Mouse (Mus musculus): ENCODE measurements around the gene Tmem205. TPM values are rescaled to one million over a fixed set of nuclear protein-coding genes. Genes with fewer than 3 reads are reported as not detected.

Gene Tmem205
- 140 and 146 TPM in 2 replicates for polyA plus RNA-seq (2012; rRNA removed)

DNA sequence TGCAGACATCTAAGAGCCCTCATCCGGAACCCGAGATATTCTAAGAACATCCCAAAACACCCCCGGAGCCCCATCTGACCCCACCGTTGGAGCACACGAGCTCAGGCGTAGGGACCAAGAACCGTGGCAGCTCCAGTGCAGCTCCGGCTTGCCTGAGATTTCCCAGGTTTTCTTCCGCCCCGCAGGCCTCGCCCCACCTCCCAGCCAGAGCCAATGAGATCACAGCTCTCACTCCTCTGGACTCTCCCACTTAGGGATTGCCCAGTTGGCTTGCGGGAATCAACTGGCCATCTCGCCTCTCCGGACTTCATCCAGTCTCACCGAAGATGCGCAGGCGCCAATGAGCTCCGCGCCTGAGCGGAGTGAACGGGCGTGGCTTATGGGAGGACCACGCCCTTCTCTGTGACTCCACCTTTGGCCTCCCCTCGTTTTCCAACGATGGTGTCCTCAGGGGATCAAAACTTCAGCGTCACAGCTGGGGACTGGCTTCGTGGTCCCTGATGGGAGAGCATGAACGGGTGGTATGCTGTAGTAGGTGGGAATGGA lies at the start of gene Tmem205, which contains the start of gene Ccdc159:
Gene Tmem205 (minus strand): TSS at position 349 of the 546 bp plus-strand sequence.
Gene Ccdc159 (plus strand): TSS at position 264 of the 546 bp plus-strand sequence.

DNA sequence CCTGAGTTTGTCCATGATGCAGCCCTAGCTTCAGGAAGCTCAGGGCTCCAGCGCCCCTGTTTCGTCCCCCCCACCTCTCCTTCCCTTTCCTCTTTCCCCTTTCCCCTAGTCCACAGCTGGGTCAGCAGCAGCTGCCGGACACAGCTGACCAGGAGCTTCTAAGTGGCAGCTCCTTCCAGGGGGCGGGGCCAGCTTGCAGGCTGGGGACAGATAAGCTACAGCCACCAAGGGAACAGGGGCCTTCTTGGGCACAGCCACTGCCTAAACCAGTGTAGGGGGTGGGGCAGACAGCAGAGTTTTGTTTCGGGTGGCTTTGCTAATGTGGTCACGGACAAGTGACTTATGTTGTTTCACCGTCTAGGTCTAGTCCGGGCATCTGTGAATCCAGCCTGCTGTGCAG lies 36.1 kb upstream of the Tmem205 start, which contains the start of gene Epor:
Gene Epor (minus strand): TSS at position 90 of the 400 bp plus-strand sequence.

DNA sequence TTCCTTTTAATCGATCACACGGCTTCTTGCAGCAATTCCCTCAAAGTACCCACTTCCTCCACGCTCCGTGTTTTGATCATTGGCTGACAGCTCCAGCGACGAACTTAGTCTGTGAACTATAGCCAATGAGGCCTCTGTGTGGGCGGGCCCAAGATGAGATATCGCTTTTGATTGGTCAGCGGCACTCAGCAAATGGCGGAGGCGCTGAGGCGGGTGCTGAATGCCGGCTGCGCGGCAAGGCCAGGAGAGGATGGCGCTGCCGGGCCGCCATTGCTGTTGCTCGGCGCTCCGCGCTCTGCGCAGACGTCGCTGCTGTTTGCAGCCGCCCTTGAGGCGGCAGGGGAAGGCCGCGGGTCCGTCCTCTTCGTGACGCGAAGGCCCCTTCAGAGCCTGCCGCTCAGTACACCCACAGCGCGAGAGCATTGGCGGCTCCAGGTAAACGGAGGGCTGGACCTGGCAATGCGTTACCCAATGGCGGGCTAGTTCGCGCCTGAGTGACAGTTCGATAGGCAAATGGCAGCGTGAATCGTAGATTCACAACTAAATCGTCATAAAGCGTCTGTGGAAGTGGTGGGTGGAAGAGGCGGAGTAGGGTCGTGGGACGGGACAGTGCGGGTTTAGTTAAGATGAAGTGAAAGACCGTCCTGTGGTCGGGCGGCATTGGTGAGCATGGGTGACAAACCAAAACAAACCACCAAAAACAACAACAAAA lies 28.4 kb upstream of the Tmem205 start, which contains the start of gene Swsap1:
Gene Swsap1 (plus strand): TSS at position 186 of the 712 bp plus-strand sequence.

DNA sequence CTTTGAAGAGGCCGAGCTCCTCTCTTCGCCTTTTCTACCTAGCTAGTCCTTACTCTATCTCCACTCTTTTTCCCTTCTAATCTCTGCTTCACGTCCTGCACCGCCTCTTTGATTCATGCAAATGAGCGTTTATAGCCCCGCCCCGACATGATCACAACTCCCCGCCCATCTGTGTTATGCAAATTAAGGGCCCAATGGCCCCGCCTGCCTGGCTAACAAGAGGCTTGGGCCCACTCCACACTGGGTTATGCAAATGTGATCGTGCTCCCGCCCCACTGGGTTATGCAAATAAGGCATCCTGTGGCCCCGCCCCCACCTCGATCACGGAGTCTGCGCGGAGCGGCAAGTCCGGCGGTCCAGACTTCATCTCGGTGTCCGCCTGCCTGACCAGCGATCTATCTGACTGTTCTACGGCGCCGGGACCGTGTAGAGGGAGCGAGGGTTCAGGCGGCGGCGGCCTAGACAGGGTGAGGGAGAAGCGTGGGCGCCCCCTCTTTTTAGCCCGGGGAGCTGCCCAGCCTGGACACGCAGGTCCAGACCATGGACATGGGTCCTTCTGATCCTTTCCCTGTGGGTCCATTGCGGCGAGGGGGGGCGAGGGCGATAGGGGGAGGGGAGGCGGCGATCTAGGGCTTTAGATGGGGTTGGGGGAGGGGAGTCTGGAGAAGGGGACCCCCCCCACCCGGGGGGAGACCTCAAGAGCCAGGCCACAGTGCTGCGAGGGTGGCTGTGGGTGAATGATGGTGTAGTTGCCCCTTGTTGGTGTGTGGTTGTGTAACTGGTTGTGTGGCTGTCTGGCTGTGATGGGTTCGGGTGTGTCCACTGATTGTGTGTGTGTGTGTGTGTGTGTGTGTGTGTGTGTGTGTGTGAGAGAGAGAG lies 9.6 kb upstream of the Tmem205 start, which contains the start of gene Plppr2:
Gene Plppr2 (plus strand): TSS at position 342 of the 879 bp plus-strand sequence.

DNA sequence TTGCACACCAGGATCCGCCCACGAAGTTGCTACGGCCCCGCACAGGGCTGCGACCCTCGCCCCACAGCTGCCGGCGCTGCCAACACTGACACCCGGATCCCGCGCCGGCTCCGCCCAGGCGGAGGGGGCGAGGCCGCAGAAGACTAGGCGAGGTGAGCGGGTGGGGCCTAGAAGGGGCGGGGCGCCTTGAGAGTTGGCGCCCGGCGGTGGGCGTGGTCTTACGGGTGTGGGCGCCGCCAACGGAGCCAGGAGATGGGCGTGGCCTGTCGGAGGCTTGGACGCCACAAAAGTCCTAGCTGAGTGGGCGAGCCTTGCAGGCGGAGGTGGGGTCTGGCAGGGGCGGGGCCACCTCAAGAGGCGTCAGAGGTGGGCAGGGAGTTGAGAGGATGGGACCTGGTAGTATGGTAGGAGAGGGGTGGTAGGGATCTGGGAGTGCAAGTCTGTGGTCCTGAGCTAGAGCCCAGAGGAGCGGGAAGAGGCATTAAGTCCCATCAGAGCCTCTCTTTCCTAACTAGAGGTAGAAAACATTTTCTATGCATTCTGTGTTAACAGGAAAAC lies 9.2 kb downstream of the Tmem205 start, which contains the start of gene Rab3d:
Gene Rab3d (minus strand): TSS at position 158 of the 558 bp plus-strand sequence.

Other genes with a start within 250 kb of the Tmem205 start
- 118 and 138 TPM in 2 replicates for gene Ldlr, start 204.1 kb downstream of the Tmem205 start, polyA plus RNA-seq (2012; rRNA removed)
- 16.7 and 19.3 TPM in 2 replicates for gene Spc24, start 167.3 kb downstream of the Tmem205 start, polyA plus RNA-seq (2012; rRNA removed)
- 70.7 and 71.0 TPM in 2 replicates for gene Kank2, start 128.8 kb downstream of the Tmem205 start, polyA plus RNA-seq (2012; rRNA removed)
- 3.7 TPM in 2 replicates for gene Angptl8, start 92.0 kb downstream of the Tmem205 start, polyA plus RNA-seq (2012; rRNA removed)
- 98.9 and 106 TPM in 2 replicates for gene Dock6, start 74.9 kb downstream of the Tmem205 start, polyA plus RNA-seq (2012; rRNA removed)
- gene Rab3d, start 9.4 kb downstream of the Tmem205 start, polyA plus RNA-seq (2012; rRNA removed) = 231 and 273 TPM in 2 replicates
- gene Ccdc159, start 85 bp downstream of the Tmem205 start, polyA plus RNA-seq (2012; rRNA removed) = 3.5 and 4.3 TPM in 2 replicates
- gene Plppr2, start 9.5 kb upstream of the Tmem205 start, polyA plus RNA-seq (2012; rRNA removed) = 14.2 and 16.6 TPM in 2 replicates
- gene Swsap1, start 28.2 kb upstream of the Tmem205 start, polyA plus RNA-seq (2012; rRNA removed) = 10.7 and 11.4 TPM in 2 replicates
- 2.7 and 3.2 TPM in 2 replicates for gene Epor, start 36.0 kb upstream of the Tmem205 start, polyA plus RNA-seq (2012; rRNA removed)
- gene Rgl3, start 61.9 kb upstream of the Tmem205 start, polyA plus RNA-seq (2012; rRNA removed) = 19.5 and 21.6 TPM in 2 replicates
- gene Ccdc151, start 75.1 kb upstream of the Tmem205 start, polyA plus RNA-seq (2012; rRNA removed) = 0.09 and 0.17 TPM in 2 replicates
- 93.8 and 123 TPM in 2 replicates for gene Prkcsh, start 75.2 kb upstream of the Tmem205 start, polyA plus RNA-seq (2012; rRNA removed)
- 1.0 and 1.1 TPM in 2 replicates for gene Elavl3, start 124.5 kb upstream of the Tmem205 start, polyA plus RNA-seq (2012; rRNA removed)
- gene Gm49318, start 143.7 kb upstream of the Tmem205 start, polyA plus RNA-seq (2012; rRNA removed) = not detected in 2 replicates
- gene Zfp653, start 143.8 kb upstream of the Tmem205 start, polyA plus RNA-seq (2012; rRNA removed) = 15.4 and 17.0 TPM in 2 replicates
- gene Ecsit, start 157.9 kb upstream of the Tmem205 start, polyA plus RNA-seq (2012; rRNA removed) = 36.5 and 42.9 TPM in 2 replicates
- 1,015 and 1,314 TPM in 2 replicates for gene Cnn1, start 171.7 kb upstream of the Tmem205 start, polyA plus RNA-seq (2012; rRNA removed)
- 153 and 199 TPM in 2 replicates for gene Elof1, start 189.6 kb upstream of the Tmem205 start, polyA plus RNA-seq (2012; rRNA removed)
- 443 and 452 TPM in 2 replicates for gene Acp5, start 208.2 kb upstream of the Tmem205 start, polyA plus RNA-seq (2012; rRNA removed)
- 46.7 and 79.5 TPM in 2 replicates for gene Pigyl, start 229.3 kb upstream of the Tmem205 start, polyA plus RNA-seq (2012; rRNA removed)

All from colon, adult 2 months (tissue).